Mouse (Mus musculus) CH12.LX (cell line): ENCODE results near the gene Hao2. TPM values are rescaled to one million over a fixed set of nuclear protein-coding genes. Genes with fewer than 3 reads are reported as not detected.

Source experiments
- DNase-seq: peaks from one replicate; pipeline ENCODE4 v3.0.0-alpha.2; 2013; ENCODE audit errors: extremely low read depth
- H3K27ac ChIP-seq: 2 replicates; pipeline ENCODE4 v1.5.1; 2012; ENCODE audit warnings: low read depth, mild to moderate bottlenecking, control low read depth, moderate library complexity; ENCODE audit not compliant: insufficient read depth
- H3K27me3 ChIP-seq: replicated peaks from 2 replicates; pipeline ENCODE3; 2012; ENCODE audit warnings: inconsistent platforms
- H3K36me3 ChIP-seq, 2 experiments: replicated peaks in 1 of 2; 2 replicates each; pipeline versions ENCODE3 to v1.6.1; 2012; ENCODE audit warnings: inconsistent platforms in 1 of 2, low read length in 1 of 2, mild to moderate bottlenecking in 1 of 2, mixed read lengths in 1 of 2, moderate library complexity in 1 of 2; ENCODE audit not compliant: control insufficient read depth in 1 of 2, insufficient read depth in 1 of 2
- H3K4me1 ChIP-seq, 2 experiments: 2 replicates each; pipeline ENCODE4 v1.6.1; 2012; ENCODE audit warnings: inconsistent platforms in 1 of 2, moderate library complexity in 1 of 2; ENCODE audit not compliant: insufficient read depth in 2 of 2, control insufficient read depth in 1 of 2
- H3K4me2 ChIP-seq: 2 replicates; pipeline ENCODE4 v1.6.1; 2012; ENCODE audit warnings: low read depth, mild to moderate bottlenecking, control low read depth; ENCODE audit not compliant: poor library complexity, insufficient read depth, severe bottlenecking
- H3K4me3 ChIP-seq, 3 experiments: fragments of 150-350 bp in 1 of 3; sonication (generic) in 1 of 3; replicated peaks in 1 of 3; 2 replicates each; pipeline versions ENCODE3 to v1.5.1; 2011 to 2012; ENCODE audit warnings: low read depth in 2 of 3, low read length in 2 of 3, mild to moderate bottlenecking in 2 of 3, moderate library complexity in 2 of 3, control low read depth in 1 of 3, improper control_type of control experiment in 1 of 3, inconsistent platforms in 1 of 3, mixed read lengths in 1 of 3; ENCODE audit not compliant: poor library complexity in 1 of 3
- H3K79me2 ChIP-seq: replicated peaks from 2 replicates; pipeline ENCODE4 v1.6.1; 2012; ENCODE audit warnings: mild to moderate bottlenecking, moderate library complexity; ENCODE audit not compliant: control insufficient read depth, poor library complexity, insufficient read depth, severe bottlenecking; ENCODE audit errors: extremely low read depth
- H3K9ac ChIP-seq: 2 replicates; pipeline ENCODE4 v1.6.1; 2012; ENCODE audit warnings: low read depth, mild to moderate bottlenecking, control low read depth, moderate library complexity; ENCODE audit not compliant: insufficient read depth
- H3K9me3 ChIP-seq: replicated peaks from 2 replicates; pipeline ENCODE3; 2012; ENCODE audit warnings: low read length, inconsistent platforms, mixed read lengths
- CHD2 ChIP-seq: IDR thresholded peaks from 2 replicates; pipeline ENCODE4 v1.6.1; 2011; ENCODE audit warnings: low read length, improper control_type of control experiment
- E2F4 ChIP-seq: IDR thresholded peaks from 2 replicates; pipeline ENCODE4 v1.6.1; 2011; ENCODE audit warnings: low read depth, low read length, improper control_type of control experiment; ENCODE audit not compliant: insufficient replicate concordance
- ELF1 ChIP-seq: IDR thresholded peaks from 2 replicates; pipeline ENCODE4 v1.6.1; 2014; ENCODE audit warnings: low read depth, mild to moderate bottlenecking, inconsistent platforms, low read length, improper control_type of control experiment
- EP300 ChIP-seq: IDR thresholded peaks from 2 replicates; pipeline ENCODE4 v1.6.1; 2011; ENCODE audit warnings: low read length, improper control_type of control experiment
- ETS1 ChIP-seq: conservative IDR thresholded peaks from 2 replicates; pipeline ENCODE4 v1.6.1; 2012; ENCODE audit warnings: low read depth, mild to moderate bottlenecking, inconsistent platforms, low read length, improper control_type of control experiment, moderate library complexity
- HCFC1 ChIP-seq: IDR thresholded peaks from 2 replicates; pipeline ENCODE4 v1.6.1; 2012; ENCODE audit warnings: low read depth, mild to moderate bottlenecking, inconsistent platforms, low read length, improper control_type of control experiment
- IRF4 ChIP-seq: IDR thresholded peaks from 2 replicates; pipeline ENCODE4 v1.6.1; 2014; ENCODE audit warnings: low read depth, mild to moderate bottlenecking, inconsistent platforms, low read length, improper control_type of control experiment
- JUND ChIP-seq: conservative IDR thresholded peaks from 2 replicates; pipeline ENCODE4 v1.6.1; 2011; ENCODE audit warnings: low read depth, low read length, improper control_type of control experiment
- KAT2A ChIP-seq: IDR thresholded peaks from 2 replicates; pipeline ENCODE4 v1.6.1; 2012; ENCODE audit warnings: low read length, improper control_type of control experiment, inconsistent platforms; ENCODE audit not compliant: insufficient replicate concordance
- MAX ChIP-seq: IDR thresholded peaks from 2 replicates; pipeline ENCODE4 v1.6.1; 2011; ENCODE audit warnings: low read length, improper control_type of control experiment
- MAZ ChIP-seq: IDR thresholded peaks from 2 replicates; pipeline ENCODE4 v1.6.1; 2012; ENCODE audit warnings: low read depth, mild to moderate bottlenecking, inconsistent platforms, low read length, improper control_type of control experiment, moderate library complexity
- NELFE ChIP-seq: IDR thresholded peaks from 2 replicates; pipeline ENCODE4 v1.6.1; 2011; ENCODE audit warnings: low read depth, low read length, improper control_type of control experiment
- NRF1 ChIP-seq: IDR thresholded peaks from 2 replicates; pipeline ENCODE4 v1.6.1; 2014; ENCODE audit warnings: low read depth, mild to moderate bottlenecking, inconsistent platforms, low read length, improper control_type of control experiment, moderate library complexity
- PAX5 ChIP-seq: IDR thresholded peaks from 2 replicates; pipeline ENCODE4 v1.6.1; 2012; ENCODE audit warnings: low read length, inconsistent platforms, mixed read lengths
- POLR2A ChIP-seq: IDR thresholded peaks from 2 replicates; pipeline ENCODE4 v1.6.1; 2011; ENCODE audit warnings: low read depth, mild to moderate bottlenecking, improper control_type of control experiment, low read length
- POLR2AphosphoS2 ChIP-seq: IDR thresholded peaks from 2 replicates; pipeline ENCODE4 v1.6.1; 2011; ENCODE audit warnings: low read depth, low read length, improper control_type of control experiment
- RCOR1 ChIP-seq: conservative IDR thresholded peaks from 2 replicates; pipeline ENCODE4 v1.6.1; 2012; ENCODE audit warnings: low read depth, mild to moderate bottlenecking, inconsistent platforms, low read length, improper control_type of control experiment
- TBP ChIP-seq: conservative IDR thresholded peaks from 2 replicates; pipeline ENCODE4 v1.6.1; 2011; ENCODE audit warnings: low read depth, low read length, improper control_type of control experiment
- TCF12 ChIP-seq: IDR thresholded peaks from 2 replicates; pipeline ENCODE4 v1.6.1; 2014; ENCODE audit warnings: low read depth, mild to moderate bottlenecking, inconsistent platforms, low read length, improper control_type of control experiment
- USF2 ChIP-seq: conservative IDR thresholded peaks from 2 replicates; pipeline ENCODE4 v1.6.1; 2011; ENCODE audit warnings: low read depth, low read length, improper control_type of control experiment
- ZKSCAN1 ChIP-seq: IDR thresholded peaks from 2 replicates; pipeline ENCODE4 v1.6.1; 2012; ENCODE audit warnings: low read depth, inconsistent platforms, low read length, improper control_type of control experiment, borderline replicate concordance
- dilution Hi-C: fragments of 300-500 bp; cut with MboI; formaldehyde crosslinking; loops from 2 replicates; pipeline ENCODE4 v1.14.3; 2020; ENCODE audit warnings: low sequenced_read_pairs; ENCODE audit not compliant: extremely low pct_unique_long_range_greater_than_20kb, extremely low pct_ligation_motif_present
- in situ Hi-C: fragments of 300-500 bp; cut with MboI; formaldehyde crosslinking; loops from 3 replicates; pipeline ENCODE4 v1.14.3; 2019; ENCODE audit warnings: low sequenced_read_pairs, low pct_ligation_motif_present, low pct_unique_long_range_greater_than_20kb, mixed read lengths
- polyA plus RNA-seq: library from polyadenylated mRNA; unstranded; fragments of >175 nt; gene quantifications from 2 replicates; pipeline ENCODE4 v1.2.1, GENCODE M21; 2012; ENCODE audit warnings: low read depth; ENCODE audit not compliant: insufficient read length
- total RNA-seq, 2 experiments: library from RNA; depleted of rRNA; stranded (reverse); fragments of 300-350 nt in 1 of 2; fragments of >200 nt in 1 of 2; gene quantifications; 2 replicates each; pipeline ENCODE4 v1.2.3; 2012 to 2014

Hao2 gene
- total and polyA plus RNA-seq, 3 experiments: not detected

- peaks cover 0 to 3% of the 10 kb centered on the region in 2 experiments; a peak in 2 of 4 replicates for H3K4me1 ChIP-seq
- no peak overlapping the region for H3K27ac ChIP-seq
- DNase-seq: no peak
- H3K27me3 ChIP-seq: no peaks in the 10 kb centered on the region
- H3K9me3 ChIP-seq: no peaks in the 10 kb centered on the region
- in situ Hi-C loops: no loop called here
- no peaks in the 10 kb centered on the region for H3K36me3 ChIP-seq
- H3K79me2 ChIP-seq: no peaks in the 10 kb centered on the region
- H3K9ac ChIP-seq: no peak overlapping the region
- no peak for TF ChIP-seq ETS1
- TF ChIP-seq MAX: no peak
- no peak for TF ChIP-seq NRF1
- TF ChIP-seq RCOR1: no peak
- TF ChIP-seq HCFC1: no peak
- TF ChIP-seq ELF1: no peak
- no peak for TF ChIP-seq ZKSCAN1
- no peak for TF ChIP-seq USF2
- no peak for TF ChIP-seq EP300
- TF ChIP-seq KAT2A: no peak
- TF ChIP-seq TBP: no peak
- TF ChIP-seq IRF4: no peak
- no peak for TF ChIP-seq TCF12
- TF ChIP-seq POLR2A: no peak
- TF ChIP-seq PAX5: no peak
- TF ChIP-seq MAZ: no peak
- no peak for TF ChIP-seq E2F4
- no peak overlapping the region for H3K4me3 ChIP-seq
- H3K4me2 ChIP-seq: no peak overlapping the region
- dilution Hi-C loops: no loop called here
Observed at GRCm38 (mm10) chr3:98890430-98890829, 2.6 kb downstream of the Hao2 start.

GRCm38 (mm10) chr3:98888206-98888605, 4.8 kb downstream of the Hao2 start:
- H3K36me3 ChIP-seq: no peaks in the 10 kb centered on the region
- H3K4me2 ChIP-seq: no peak overlapping the region
- dilution Hi-C loops: no loop called here
- no peak for DNase-seq
- no peak for TF ChIP-seq CHD2
- no peak for TF ChIP-seq TBP
- TF ChIP-seq POLR2AphosphoS2: no peak
- no peak for TF ChIP-seq TCF12
- TF ChIP-seq JUND: no peak
- no peak for TF ChIP-seq NELFE
- in situ Hi-C loops: no loop called here
- no peaks in the 10 kb centered on the region for H3K27me3 ChIP-seq
- H3K79me2 ChIP-seq: no peaks in the 10 kb centered on the region
- no peak overlapping the region for H3K9ac ChIP-seq
- no peak overlapping the region for H3K27ac ChIP-seq
- no peaks in the 10 kb centered on the region for H3K9me3 ChIP-seq
- H3K4me3 ChIP-seq: no peak overlapping the region
- no peaks in the 10 kb centered on the region for H3K4me1 ChIP-seq
